Mouse (Mus musculus) right cerebral cortex, postnatal 14 days (tissue): ENCODE results near the gene Med12l.

Experiments
- DNase-seq: peaks from one replicate; pipeline ENCODE4 v3.0.0; 2022

Gene Med12l

GRCm38 (mm10) chr3:59341647-59342427, 336.2 kb downstream of the Med12l start:
- no peak for DNase-seq

DNA sequence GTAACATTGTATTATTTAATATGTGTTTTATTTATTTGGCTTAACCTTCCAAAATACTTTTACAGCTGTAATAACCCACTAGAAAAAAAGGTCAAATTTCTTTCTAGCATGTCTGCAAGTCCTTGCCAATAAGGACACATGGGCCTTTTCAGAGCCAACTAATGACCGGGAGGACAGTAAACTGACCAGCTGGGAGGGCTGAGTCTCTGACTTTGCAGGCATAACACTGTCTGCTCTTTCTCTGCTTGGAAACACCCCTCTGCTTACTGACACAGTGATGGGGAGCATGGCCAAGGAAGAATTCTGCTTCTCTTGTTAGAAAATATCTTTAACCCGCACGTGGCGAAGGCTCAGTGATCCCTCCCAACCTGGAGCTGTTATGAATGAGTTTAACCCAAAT, 337.4 kb downstream of the Med12l start:
- no peak for DNase-seq

DNA sequence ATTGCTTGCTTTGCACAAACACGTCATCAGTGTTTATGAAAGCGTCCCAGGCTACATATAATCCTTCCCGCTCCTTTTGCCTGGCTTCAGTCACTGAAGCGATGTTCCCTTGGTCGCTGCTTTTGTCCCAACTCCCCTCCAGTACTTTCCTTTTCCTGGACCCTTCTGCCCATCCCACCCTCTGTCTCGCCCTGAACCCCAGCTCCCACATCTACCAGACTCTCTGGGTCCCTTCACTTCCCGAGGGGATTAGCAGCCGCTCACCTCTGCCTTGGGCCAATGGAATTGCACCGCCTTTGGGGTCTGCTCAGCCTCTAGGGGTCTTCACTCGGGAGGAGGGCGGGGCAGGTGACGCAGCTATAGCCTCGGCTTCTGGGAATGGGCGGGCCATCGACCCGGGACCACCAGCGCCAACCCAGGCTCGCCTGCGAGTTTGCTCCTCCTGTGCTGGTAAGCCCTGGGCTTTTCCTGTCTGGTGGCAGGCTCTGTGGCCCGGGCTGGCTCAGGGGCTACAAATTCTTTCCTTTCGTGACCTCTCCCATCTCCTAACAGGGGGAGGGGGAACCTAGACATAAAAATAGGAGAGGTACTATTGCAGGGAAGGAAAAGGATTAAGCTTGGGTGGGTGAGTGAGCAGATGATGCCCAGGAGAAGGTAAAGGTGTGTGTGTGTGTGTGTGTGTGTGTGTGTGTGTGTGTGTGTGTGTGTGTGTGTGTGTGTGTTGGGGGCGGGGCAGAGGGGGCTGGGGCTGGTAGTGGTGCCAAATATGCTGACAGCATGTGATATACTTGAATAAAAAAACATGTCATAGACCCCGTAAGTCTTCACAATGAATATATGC, 338.7 kb downstream of the Med12l start, which contains the start of gene Igsf10:
Igsf10 (minus strand) TSS at position 330 of the 841 bp plus-strand sequence.
- DNase-seq, result peak; percentile 36

DNA sequence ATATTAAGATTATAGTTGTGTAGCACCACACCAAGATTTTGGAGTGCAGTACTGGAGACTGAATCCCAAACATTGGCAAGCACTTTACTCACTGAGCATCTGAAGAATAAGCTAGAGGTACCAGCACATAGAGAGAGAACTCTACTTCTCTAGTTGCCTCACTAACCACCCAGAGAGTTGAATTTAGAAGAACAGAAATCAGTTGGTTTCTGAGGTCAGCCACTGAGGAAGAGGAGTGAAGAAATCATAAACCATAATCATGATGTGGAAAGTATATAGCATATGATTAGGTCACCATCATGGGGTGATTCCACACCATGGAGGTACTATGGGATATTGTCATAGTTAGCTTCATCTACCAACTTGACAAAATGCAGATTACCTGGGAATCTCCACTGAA, 346.1 kb downstream of the Med12l start:
- no peak for DNase-seq

GRCm38 (mm10) chr3:59354156-59354555, 348.5 kb downstream of the Med12l start:
- no peak for DNase-seq

DNA sequence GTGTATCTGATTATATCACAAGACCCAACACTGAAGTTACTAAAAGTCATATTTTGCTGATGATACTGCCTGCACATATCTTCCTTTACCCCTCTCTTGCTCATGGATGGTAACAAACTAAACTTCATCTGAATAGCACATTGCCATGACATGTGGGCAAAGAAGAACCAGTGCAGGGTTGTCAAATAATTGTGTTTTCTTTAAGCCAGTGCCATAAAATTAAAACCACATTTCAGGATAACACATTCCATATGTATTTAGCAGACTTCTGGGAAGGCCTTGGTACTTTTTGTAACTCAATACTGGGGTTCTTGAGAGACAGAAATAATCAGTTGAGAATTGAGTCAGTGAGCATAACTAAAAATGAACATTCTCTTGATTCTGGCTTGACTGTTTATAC, 354.5 kb downstream of the Med12l start:
- DNase-seq, result no peak

- DNase-seq, result no peak
Measured at GRCm38 (mm10) chr3:59361895-59362294, 356.3 kb downstream of the Med12l start.
